Mouse (Mus musculus) adrenal gland, adult 2 months (tissue): Measurements from ENCODE around the gene AI854703. TPM values are rescaled to one million over a fixed set of nuclear protein-coding genes. Genes with fewer than 3 reads are reported as not detected.
A peak's percentile ranks its signal among the peaks of the same experiment; 100 is the strongest.

ENCODE experiments used
- DNase-seq: peaks from one replicate; pipeline ENCODE4 v3.0.0; 2021
- long read RNA-seq: library from polyadenylated mRNA; stranded (forward); transcript quantifications from one replicate; pipeline ENCODE4 v2.0.0, GENCODE M21; 2021
- polyA plus RNA-seq: library from polyadenylated mRNA; depleted of rRNA; stranded (reverse); fragments of >200 nt; gene quantifications from 2 replicates; pipeline ENCODE4 v1.2.3, GENCODE M21; 2012; rRNA removed
- total RNA-seq, 2 experiments: library from RNA; stranded (reverse); gene quantifications; 2 replicates each; pipeline ENCODE4 v1.2.3; 2021

Gene AI854703
- total RNA-seq (1 to 10 TPM; 1.9 to 2.0 TPM), polyA plus RNA-seq (6.0 and 7.6 TPM in 2 replicates)
- long read RNA-seq, partial matches to known transcripts, result 1 of 4 reads
- long read RNA-seq, other reads (novel, unspliced or antisense), result 2 of 4 reads

DNA sequence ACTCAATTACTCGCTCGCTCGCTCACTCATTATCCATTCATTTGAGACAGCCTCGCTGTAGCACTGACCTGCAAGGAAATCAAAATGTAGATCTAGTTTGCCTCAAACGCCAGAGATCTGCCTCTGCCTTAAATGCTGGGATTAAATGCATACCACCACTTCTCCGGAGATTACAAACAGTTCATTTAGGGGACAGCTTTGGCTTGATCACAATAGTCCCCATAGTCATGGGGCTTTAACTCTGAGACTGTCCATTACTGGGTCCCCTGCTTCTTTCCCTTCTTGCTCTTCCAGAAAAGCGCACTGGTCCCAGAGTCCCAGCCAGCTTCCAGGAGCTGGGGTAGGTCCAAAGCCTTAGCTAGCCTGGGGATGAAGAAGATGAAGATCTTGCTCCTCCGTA, at the start of gene AI854703:
AI854703 (plus strand) TSS at position 301 of the 400 bp plus-strand sequence.
- no peak for DNase-seq

DNA sequence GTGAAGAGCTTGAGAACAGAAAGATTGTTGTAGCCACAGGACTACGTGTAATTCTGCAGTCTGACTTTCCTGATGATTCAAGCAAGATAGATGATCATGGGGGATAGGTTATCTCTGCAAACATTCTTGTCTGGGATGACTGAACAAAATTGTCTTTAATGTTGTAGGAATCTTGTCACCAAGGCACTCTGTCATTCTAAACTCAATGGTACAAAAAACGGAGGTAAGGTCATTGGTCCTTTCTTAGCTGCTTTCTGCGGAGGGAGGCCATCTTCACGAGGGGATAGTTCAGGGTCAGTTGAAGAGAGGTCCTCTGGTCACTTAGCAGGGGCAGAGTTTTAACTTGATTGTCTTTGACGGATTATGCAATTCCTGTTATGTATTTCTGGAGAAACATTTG, 47.8 kb upstream of the AI854703 start:
- DNase-seq, result peak; percentile 42

DNA sequence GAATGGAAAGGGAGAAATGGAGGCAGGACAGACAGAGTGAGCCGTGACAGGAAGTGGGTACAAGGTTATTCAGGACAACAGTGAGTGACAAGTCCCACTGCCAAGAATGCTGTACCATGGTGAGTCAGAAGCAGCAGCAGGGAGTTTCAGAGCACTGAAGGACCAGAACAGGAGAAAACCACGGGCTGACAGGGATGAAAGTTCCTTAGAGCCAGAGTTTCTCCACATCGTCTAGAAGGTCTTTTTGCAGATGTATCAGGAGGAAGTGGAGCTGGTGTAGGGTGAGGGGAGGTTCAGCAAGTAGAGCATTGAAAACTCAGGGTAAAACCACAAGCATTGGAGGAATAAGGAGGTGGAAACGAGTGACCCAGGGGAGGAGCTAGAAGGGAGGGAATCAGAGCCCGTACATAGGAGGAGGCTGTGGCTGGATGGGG, 47.3 kb upstream of the AI854703 start:
- peak; percentile 76 for DNase-seq

DNA sequence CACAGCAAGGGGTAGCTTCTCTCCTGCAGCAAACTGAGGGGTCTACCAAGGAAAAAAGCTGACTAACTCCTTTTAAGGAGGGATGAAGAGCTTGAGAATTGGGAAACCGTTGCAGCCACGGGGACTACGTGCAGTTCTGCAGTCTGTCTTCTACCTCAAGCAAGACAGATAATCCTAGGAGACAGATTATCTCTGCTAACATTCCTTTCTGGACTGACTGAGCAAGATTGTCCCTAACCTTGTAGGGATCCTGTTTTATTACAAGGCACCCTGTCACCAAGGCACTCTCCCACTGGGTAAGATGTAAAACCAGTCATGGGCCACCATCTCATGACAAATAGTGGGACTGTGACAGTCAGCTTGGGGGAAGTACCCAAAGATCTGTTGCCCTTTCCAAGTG, 45.3 kb upstream of the AI854703 start:
- no peak for DNase-seq

DNA sequence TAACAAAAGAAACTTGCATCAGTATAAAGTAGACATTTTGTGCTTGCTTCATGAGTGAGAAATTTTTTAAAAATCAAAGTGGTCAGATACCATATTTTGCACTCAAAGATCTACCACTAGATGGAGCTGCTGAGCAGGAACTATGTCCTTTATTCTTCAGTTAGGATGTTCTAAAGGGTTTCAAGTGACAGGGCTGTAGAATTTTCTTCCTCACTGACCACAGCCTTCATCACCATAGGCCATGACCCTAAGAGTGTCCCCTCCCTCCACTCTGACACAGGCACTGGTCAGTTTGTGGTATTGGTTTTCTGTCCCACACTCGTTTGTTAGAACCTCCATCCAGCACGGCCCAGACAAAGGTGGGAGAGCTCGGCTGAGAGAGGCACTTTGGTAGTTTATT, 44.5 kb upstream of the AI854703 start:
- DNase-seq, result peak; percentile 35

DNA sequence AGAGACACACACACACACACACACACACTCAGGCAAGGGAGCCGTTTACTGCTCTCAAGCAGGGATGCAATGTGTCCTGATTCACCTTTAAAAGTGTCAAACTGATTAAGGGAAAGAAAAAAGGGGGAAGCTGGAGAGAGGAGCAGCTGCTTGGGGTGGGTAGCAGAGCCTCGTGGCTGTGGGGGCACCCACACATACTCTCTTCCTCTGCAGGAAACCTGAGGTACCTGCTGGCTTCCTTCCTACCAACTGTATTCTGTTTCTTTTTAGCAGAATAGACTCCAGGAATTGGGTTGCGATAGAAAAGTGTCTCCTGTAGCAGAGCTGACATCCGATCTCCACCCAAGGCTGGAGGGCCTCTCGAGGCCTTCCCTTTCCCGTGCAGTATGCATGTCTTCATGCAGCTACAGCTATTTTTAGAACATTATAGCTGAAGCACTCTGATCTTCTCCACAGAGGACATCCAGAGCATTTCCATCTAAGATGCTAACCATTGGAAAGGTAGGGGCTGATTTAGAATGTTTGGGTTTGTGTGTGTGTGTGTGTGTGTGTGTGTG, 37.3 kb upstream of the AI854703 start, which contains the start of gene Gm45021:
Gm45021 (plus strand) TSS at position 417 of the 557 bp plus-strand sequence.
- DNase-seq, result no peak

DNA sequence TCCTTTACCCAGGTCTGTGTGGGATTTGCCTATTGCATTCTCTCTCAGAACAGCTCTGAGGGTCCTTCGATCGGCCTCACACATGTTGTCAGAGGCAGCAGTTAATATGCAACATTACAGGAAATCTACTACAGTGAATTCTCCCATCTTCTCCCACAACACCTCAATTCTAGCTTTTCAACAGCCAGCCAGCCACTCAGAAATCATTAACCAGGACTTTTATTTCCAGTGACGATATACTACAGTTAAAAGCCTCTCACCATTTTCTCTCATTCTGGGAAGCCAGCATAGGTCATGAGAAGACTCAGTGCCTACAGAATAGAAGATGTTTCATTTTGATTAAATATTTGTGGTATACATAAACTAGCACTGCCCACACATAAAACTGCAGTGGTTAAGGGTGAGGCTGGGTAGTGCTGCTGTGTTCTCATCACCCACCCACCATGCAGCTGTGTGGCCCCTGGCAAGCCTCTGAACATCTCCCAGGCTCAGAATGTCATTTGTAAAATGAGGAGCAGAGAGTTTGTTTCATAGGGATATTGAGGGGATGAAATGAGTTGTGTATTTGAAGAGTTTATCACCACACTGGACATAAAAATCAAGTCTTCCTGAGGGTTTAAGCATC, 35.2 kb upstream of the AI854703 start:
- DNase-seq, result no peak

DNA sequence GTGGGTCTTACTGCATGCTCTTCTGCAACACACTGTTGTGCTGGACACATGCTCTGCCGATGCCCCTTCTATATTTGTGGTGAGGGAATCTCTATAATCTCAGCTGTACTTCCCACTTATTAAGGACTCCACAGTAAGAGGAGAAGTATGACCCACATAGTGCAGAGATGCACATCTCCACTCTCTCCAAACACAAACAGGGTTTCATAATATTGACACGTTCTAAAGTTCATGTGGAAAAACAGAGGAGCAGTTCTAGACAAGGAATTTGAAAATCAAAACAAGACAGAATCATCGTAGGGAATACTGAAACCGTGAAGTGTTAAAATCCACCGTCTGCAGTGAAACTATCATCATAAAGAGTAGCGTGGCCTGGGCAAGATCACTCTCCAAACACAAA, 34.7 kb upstream of the AI854703 start:
- DNase-seq, result no peak

DNA sequence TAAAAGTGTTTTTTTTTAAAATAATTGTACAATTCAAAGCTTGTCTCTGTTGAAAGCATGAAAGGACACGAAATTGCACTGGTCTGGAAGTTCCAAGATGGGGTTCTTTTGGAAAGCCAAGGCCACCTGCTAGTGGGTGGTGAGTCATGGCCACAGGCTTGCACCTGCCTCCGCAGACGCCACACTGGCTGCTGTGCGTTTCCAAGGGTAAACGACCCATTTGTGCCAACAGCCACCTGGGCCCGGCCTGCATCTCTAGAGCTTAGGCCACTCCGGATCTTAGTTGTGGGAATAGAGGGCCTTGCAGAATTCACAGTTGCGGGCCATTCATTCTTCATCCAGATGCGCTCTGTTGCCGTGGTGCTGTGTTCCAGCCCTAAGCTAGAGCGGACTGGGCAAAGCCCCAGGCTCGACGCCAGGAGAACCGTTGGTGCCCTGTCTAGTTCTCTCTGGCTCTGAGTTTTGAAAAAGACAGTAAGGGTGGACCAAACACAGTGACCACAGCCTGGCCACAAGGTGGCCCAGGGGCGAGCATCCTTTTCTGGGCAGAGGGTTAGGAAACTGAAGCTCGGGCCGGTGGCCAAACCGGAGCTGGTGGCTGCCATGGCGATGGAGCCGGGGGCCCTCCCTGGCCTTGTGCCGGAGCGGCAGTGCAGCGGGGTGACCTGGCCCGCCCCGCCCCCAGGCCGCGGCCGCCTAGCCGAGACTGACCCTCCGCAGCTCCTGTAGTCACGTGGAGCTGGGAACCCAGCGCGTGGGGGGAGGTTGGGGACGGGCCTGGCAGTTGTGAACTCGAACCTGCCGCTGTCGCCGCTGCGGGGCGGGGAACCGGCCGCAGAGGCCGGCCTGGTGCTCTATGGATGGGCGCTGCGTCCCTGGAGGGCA, 33.2 kb upstream of the AI854703 start, which contains the start of the genes Repin1 and Gm44965:
Repin1 (plus strand) TSS at position 726 of the 885 bp plus-strand sequence.
Gm44965 (plus strand) TSS at position 784 of the 885 bp plus-strand sequence.
- peak; percentile 98 for DNase-seq

DNA sequence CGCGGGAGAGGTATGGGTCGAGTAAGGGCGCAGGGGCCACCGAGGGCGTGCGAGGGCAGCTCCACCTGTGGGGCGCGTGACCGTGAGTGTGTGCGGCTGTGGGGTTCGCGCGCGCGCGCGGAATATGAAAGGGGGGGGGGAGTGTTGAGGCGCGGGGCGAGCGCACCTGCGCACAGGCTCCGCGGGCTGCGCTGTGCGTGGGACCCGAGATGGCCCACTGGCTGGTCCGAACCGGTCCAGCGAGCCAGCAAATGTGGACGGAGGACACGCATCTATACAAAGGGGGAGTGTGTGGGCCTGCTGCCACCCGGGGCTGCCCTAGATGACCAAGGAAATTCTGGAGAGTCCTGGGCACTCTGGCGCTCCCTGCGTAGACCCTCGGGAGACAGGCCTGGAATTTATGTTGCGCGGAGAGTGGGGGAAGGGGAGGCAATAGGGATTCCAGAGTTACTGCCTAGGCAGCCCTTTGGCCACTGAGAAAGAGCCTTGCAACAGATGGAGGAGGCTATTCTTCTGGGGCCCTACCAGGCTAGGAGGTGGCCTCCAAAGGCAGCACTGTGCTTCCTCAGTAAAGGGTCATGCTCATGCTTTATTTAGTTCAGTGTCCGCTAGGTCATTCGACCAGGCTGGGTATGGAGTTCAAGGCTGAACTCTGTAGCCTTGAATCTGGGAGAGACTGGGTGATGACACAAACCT, 32.4 kb upstream of the AI854703 start:
- peak; percentile 80 for DNase-seq

DNA sequence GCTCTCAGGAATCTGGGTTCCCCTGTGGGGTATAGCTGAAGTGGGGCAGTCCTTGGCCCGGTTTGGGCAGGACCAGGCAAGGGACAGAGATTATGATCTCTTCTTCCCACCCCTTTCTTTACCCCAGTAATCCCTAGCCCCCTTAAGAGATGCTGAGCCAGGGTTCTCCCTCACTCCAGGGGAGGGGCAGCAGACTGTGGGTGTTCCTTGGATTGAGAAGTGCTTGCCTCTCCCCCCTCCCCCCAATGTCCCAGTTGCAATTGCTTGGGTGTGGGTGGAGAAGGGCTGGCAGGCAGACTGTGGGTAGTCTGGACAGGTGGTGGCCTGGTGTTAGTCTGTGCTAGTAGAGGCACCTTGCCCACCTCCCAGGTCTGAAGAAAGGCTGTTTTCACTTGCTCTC, 31.3 kb upstream of the AI854703 start:
- peak; percentile 47 for DNase-seq

DNA sequence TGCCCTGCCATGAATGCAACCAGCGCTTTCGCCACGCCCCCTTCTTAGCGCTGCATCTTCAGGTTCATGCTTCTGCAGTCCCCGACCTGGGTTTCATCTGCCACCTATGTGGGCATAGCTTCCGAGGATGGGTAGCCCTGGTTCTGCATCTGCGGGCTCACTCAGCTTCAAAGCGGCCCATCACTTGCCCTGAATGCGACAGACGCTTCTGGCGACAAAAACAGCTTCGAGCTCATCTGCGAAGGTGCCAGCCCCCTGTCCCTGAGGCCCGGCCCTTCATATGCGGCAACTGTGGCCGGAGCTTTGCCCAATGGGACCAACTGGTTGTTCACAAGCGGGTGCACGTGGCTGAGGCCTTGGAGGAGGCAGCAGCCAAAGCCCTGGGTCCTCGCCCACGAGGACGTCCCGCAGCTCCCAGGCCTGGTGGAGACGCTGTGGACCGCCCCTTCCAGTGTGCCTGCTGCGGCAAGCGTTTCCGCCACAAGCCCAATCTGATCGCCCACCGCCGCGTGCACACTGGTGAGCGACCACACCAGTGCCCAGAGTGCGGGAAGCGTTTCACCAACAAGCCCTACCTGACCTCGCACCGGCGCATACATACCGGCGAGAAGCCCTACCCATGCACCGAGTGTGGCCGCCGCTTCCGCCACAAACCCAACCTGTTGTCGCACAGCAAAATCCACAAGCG, 29.9 kb upstream of the AI854703 start:
- DNase-seq, result no peak

DNA sequence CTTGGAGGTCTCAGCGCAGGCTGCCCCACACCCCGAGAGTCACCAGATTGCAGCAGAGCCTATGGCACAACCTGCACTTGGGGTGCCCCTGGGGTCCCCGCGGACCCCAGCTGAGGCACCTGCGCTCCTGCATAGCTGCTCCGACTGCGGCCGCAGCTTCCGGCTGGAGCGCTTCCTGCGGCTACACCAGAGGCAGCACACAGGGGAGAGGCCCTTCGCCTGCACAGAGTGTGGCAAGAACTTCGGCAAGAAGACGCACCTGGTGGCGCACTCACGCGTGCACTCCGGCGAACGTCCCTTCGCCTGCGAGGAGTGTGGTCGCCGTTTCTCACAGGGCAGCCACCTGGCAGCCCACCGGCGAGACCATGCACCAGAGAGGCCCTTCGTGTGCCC, 29.3 kb upstream of the AI854703 start:
- no peak for DNase-seq

DNA sequence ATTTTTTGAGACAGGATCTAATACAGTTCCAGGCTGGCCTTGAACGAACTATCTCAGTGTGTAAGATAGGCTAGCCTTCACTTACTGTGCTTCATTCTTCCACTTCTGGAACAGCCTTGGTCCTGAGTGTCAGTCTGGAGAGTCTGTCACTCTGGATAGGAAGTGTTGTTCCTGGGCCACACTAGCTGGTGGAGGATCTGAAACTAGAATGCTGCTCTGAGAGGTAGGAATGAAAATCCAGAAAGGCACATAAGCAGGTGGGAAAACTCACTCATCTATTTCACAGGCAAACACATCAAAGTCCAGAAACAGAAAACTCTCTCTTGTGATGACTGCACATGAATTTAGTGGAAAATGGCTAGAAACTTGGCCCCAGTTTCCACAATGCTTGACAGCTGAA, 26.0 kb upstream of the AI854703 start:
- no peak for DNase-seq

DNA sequence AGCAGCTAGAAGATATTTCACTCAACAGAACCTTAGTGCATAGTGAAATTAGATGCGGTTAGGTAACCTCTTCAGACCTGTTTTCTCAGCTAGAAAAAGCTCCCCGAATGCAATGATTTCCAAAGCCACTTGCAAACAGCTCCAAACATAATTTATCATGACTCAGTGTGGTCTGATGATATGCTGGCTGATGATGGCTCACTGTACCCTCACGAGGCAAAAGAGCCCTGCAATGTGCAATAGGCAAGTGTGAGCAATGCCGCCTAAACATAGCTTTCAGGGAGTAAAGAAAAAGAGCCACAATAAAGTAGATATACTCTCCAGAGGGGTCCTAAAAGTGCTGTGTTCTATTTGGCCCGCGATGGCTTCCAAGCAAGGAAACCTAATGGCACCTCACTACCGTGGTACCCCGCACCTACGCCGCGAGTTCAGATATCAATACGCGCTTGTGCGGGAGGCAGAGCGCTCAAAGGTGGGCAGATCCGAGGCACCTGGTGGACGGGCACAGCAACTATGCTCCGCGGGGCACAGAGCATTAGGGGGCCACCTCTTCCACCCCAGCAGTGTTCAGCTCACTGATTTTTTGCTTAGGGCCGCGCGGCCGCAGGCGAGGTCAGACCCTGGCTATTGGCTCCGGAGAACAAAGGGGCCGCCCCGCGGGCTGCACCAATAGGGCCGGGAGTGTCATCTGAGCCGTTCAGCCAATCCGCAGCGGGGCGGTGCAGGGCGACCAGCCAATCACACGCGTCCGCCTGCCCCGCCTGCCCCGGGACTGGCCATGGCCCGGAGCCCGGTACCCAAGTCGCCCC, 25.1 kb upstream of the AI854703 start, which contains the start of gene Zfp775:
Zfp775 (plus strand) TSS at position 793 of the 809 bp plus-strand sequence.
- peak; percentile 99 for DNase-seq

DNA sequence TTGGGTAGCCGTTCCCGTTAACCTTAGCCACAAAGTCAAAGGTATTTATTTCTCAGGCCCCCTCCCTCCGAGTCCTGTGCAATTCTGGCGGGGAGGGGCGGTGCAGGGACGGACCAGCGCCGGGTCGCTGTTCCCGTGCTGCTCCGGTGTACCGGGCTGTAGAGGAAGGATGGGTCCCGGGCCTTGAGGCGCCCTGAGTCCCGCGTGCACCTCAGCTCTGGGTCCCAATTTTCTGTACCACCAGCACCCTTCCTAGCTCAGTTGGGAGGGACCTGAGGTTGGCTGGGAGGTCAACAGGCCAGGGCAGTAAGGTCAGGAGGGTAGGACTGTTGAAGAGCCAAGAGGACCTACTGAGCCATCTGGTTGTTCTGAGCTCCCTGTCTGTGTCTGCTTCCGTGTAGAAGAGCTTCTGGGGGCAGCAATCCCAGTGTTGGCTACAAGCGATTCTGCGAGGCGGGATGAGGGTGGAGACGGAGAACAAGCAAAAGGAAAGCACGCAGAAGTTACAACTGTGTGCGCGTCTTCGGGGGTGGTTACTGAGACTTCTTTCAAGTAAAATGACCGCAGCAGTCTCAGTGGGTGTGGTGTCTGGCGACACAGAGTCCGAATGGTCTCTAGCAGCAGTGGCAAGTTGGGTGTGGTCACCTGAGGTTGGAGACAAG, 24.4 kb upstream of the AI854703 start:
- DNase-seq, result no peak

DNA sequence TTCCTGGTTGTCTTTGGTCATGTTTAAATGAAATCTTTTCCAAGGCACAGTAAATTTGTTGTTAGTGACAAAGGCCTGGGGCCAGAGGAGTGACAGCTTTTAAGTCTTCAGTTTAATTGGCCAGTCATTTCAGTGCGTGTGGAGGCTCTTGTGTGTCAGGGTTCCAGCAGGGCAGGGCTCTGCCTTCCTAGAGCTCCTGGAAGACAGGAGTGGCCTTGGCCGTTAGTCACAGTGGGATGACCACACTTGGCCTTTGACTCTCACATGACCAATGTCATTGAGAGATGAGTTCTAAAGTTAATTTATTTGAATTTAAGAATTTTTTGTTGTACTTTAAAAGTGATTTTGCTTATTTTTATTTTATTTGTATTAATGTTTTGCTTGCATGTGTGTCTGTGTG, 18.4 kb upstream of the AI854703 start:
- peak; percentile 86 for DNase-seq

DNA sequence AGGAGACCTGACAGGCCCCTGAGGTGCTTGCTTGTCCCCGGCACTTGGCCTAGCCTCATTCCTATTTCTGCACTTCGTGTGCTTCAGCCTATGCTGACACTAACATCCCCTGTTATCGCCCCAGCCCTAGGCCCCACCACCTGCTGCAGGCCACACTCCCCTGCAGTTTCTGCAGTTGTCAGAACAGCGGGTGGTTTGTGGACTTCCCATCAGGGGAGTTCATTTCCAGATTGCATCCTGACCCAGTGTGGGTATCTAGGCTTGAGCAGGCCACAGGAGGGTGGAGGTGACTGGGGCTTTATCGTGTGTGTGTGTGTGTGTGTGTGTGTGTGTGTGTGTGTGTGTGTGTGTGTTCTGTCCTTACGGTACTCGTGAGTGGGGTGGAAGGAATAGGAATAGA, 17.1 kb upstream of the AI854703 start:
- DNase-seq, result no peak

DNA sequence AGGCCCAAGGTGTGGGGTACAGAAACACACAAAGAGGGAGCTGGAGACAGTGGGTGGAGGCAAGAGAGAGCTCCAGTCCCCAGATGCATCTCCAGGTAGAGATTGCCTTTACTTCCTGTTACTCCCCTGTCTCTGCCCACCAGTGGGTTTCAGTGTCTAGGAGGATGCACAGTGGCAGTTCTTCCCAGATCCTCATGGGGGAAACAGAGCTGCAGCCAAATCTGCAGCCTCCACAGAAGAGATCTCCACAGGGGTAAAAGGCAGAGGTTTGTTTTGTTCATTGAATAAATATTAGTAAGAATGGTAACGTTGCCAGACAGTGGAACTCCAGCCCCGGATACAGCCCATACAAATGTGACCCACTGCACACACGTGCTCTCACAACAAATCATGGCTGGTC, 15.9 kb upstream of the AI854703 start:
- no peak for DNase-seq

DNA sequence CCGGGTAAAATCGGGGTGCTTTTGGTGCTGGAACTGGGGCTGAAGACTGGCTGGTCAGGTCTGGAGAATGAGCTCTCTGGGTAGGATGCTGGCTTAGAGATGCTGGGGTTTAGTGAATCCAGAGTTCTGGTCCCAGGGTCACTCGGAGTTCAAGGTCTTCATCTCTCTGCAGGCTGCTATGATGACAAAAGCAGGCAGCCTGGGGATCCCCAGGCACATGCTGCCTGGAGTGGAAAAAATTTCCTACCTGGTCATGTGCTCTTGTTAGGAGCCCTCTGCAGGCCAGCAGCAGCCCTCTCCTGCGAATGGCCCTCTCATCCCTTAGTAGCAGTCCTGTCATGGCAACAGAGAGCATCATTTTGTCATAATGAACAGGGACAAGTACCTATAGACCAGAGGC, 13.1 kb upstream of the AI854703 start:
- DNase-seq, result no peak
